Mouse (Mus musculus): ENCODE data around the gene Psd.

DNA sequence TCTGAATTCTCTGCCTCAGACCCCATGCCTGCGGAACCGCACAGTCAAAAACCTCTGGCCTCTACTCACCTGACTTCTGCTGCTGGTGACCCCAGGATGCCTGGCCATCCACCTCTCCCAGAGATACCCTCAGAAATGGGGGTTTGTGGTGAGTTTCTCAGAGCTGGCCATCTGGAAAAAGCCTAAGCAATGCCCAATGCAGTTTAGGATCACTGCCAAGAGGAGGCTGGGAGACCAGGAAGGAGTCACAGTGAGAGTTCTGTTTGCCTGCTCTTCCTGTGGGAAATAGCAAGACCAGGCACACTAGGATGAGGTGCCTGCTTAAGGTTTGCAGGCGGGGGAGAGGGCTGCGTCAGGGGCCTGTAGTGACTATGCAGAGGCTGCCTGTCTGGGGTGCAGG, 42.3 kb downstream of the Psd start:
- TF ChIP-seq GATA1 (IDR thresholded peaks at IDR 0.05; ENCODE audit: low read length) (no peak), TAL1 (IDR thresholded peaks at IDR 0.05; ENCODE audit: low read length) (no peak)

All from erythroblast, embryonic 14.5 days (primary cell).